Mouse (Mus musculus) effector memory CD4-positive, alpha-beta T cell, adult 5 months (primary cell): ENCODE data around the gene Gps2. TPM values are rescaled to one million over a fixed set of nuclear protein-coding genes. Genes with fewer than 3 reads are reported as not detected.

Experiments
- polyA plus RNA-seq: library from polyadenylated mRNA; unstranded; fragments of 100-300 nt; shearing (Covaris generic); gene quantifications from one replicate; pipeline ENCODE4 v1.2.1, GENCODE M21; 2017

Gene Gps2
- 200 TPM for polyA plus RNA-seq

GRCm38 (mm10) chr11:69913554-69914371, at the start of gene Gps2:
TSS of gene Gps2 (plus strand) at chr11:69913888.

DNA sequence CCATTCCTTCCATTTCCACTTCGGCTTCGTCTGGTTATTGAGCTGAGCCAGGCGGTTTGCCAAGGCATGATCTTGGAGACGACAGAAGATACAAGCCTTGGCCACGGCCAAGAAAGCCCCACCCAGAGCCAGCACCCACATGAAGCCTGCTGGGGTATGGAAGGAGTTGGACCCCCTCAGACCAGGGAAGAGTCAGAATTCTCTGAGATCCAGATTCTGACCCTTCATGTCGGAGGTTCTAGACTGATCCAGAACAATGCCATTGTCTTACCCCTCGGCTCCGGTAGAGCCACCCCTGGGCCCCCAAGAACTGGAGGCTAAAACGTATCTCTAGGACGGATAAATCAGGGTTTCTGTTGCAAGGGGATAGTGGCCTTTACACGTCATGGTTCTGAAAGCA, 35.8 kb upstream of the Gps2 start, which contains the start of gene Tmem95:
Gene Tmem95, minus strand, starts transcription at position 141 of the 400 bp plus-strand sequence.

GRCm38 (mm10) chr11:69880853-69881603, 32.7 kb upstream of the Gps2 start, which contains the start of gene Kctd11:
TSS of gene Kctd11 (minus strand) at chr11:69881406.

GRCm38 (mm10) chr11:69895291-69895690, 18.4 kb upstream of the Gps2 start, which contains the start of gene Acap1:
TSS of gene Acap1 (minus strand) at chr11:69895539.

GRCm38 (mm10) chr11:69900471-69901405, 12.9 kb upstream of the Gps2 start, which contains the start of the genes 2810408A11Rik and Neurl4:
TSS of gene 2810408A11Rik (minus strand) at chr11:69900987.
TSS of gene Neurl4 (plus strand) at chr11:69901072.

GRCm38 (mm10) chr11:69921114-69922011, 7.7 kb downstream of the Gps2 start, which contains the start of gene Eif5a:
TSS of gene Eif5a (minus strand) at chr11:69921958.

DNA sequence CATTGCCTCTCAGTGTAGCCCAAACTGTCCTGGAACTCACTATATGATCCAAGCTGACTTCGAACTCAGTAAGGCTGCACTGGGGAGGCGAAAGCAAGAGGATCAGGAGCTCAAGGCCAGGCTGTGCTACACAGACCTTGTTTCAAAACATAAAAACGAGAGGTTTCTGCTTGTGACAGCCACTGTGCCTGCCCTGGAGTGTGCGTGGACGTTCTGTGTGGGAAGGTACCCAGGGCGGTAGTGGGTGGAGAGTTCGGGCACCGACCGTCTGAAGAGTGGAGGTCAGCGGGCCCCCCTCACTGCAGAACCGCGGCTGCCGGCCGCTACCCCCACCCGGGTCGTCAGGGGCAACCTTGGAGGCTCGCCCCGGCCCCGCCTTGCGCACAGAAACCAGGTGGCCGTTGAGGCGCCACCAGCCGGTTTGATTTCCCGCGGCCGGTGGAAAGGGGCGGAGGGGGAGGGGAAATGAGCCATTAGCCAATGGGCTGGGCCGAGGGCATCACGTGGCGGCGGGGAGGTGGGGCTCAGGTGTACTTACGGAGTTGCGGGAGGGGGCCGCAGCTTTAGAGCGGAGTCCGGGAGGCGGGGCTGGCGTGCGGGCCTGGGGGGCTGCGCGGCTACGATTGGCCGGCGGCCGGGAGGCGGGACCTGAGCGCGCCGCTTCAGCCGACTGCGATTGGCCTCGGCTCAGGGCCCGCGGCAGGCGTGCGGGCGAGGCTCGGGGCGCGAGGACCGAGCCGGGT, 21.6 kb downstream of the Gps2 start, which contains the start of gene Ybx2:
Gene Ybx2, plus strand, starts transcription at position 660 of the 743 bp plus-strand sequence.

GRCm38 (mm10) chr11:69948066-69948762, 34.5 kb downstream of the Gps2 start, which contains the start of gene Slc2a4:
TSS of gene Slc2a4 (minus strand) at chr11:69948188.

DNA sequence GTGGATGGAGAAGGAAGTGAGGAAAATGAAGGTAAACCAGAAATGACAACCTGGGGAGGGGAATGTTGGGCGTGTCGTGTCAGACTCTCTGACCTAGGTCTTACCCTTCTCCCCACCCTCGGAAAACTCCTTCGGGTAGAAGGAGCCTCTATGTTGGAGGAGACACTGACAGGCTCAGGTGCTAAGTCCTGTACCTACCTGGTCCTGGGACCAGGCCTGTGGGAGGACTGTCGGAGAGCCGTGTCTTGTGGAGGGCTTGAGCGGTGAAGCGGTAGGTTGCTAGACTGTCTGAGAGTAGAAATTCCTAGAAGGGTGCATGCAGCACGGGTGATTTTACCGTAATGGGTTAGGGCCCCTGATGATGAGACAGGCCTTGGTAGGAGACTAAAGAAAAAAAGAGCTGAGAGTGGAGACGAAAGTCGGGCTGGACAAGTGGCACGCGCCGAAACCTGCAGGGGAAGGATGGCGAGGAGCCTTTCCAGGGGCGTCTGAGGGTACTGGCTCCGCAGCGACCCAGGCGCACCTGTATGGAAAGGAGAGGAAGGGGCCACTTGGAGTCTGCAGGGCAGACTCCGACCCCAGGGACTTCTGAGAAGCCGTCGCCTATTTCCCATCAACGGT, 51.1 kb downstream of the Gps2 start, which contains the start of gene Cldn7:
Gene Cldn7, plus strand, starts transcription at position 130 of the 621 bp plus-strand sequence.

Other genes with a start within 250 kb of the Gps2 start
- 4.3 TPM for gene Cd68, start 247.7 kb upstream of the Gps2 start, polyA plus RNA-seq
- gene Eif4a1, start 241.5 kb upstream of the Gps2 start, polyA plus RNA-seq = 908 TPM
- gene Senp3, start 231.8 kb upstream of the Gps2 start, polyA plus RNA-seq = 32.0 TPM
- not detected for gene Tnfsf13, start 228.1 kb upstream of the Gps2 start, polyA plus RNA-seq
- not detected for gene Tnfsf12, start 218.0 kb upstream of the Gps2 start, polyA plus RNA-seq
- not detected for gene Tnfsfm13, start 217.8 kb upstream of the Gps2 start, polyA plus RNA-seq
- 60.5 TPM for gene Polr2a, start 155.3 kb upstream of the Gps2 start, polyA plus RNA-seq
- not detected for gene Slc35g3, start 151.9 kb upstream of the Gps2 start, polyA plus RNA-seq
- 7.6 TPM for gene Zbtb4, start 148.0 kb upstream of the Gps2 start, polyA plus RNA-seq
- gene Chrnb1, start 117.9 kb upstream of the Gps2 start, polyA plus RNA-seq = 1.4 TPM
- gene Fgf11, start 112.0 kb upstream of the Gps2 start, polyA plus RNA-seq = not detected
- gene Tmem102, start 108.3 kb upstream of the Gps2 start, polyA plus RNA-seq = not detected
- not detected for gene Gm39566, start 98.6 kb upstream of the Gps2 start, polyA plus RNA-seq
- not detected for gene Spem2, start 95.4 kb upstream of the Gps2 start, polyA plus RNA-seq
- not detected for gene Spem1, start 91.7 kb upstream of the Gps2 start, polyA plus RNA-seq
- not detected for gene Nlgn2, start 76.1 kb upstream of the Gps2 start, polyA plus RNA-seq
- 42.5 TPM for gene Tmem256, start 75.4 kb upstream of the Gps2 start, polyA plus RNA-seq
- 9.2 TPM for gene Plscr3, start 67.5 kb upstream of the Gps2 start, polyA plus RNA-seq
- not detected for gene Tnk1, start 55.2 kb upstream of the Gps2 start, polyA plus RNA-seq
- gene Tmem95, start 35.9 kb upstream of the Gps2 start, polyA plus RNA-seq = not detected
- 0.11 TPM for gene Kctd11, start 32.5 kb upstream of the Gps2 start, polyA plus RNA-seq
- gene Acap1, start 18.3 kb upstream of the Gps2 start, polyA plus RNA-seq = 462 TPM
- 0.80 TPM for gene 2810408A11Rik, start 12.9 kb upstream of the Gps2 start, polyA plus RNA-seq
- gene Neurl4, start 12.8 kb upstream of the Gps2 start, polyA plus RNA-seq = 5.4 TPM
- gene Eif5a, start 8.1 kb downstream of the Gps2 start, polyA plus RNA-seq = 977 TPM
- not detected for gene Ybx2, start 21.9 kb downstream of the Gps2 start, polyA plus RNA-seq
- gene Slc2a4, start 34.3 kb downstream of the Gps2 start, polyA plus RNA-seq = not detected
- not detected for gene Cldn7, start 50.9 kb downstream of the Gps2 start, polyA plus RNA-seq
- gene Ctdnep1, start 67.3 kb downstream of the Gps2 start, polyA plus RNA-seq = 41.4 TPM
- gene Elp5, start 68.6 kb downstream of the Gps2 start, polyA plus RNA-seq = 50.5 TPM
- gene Gabarap, start 77.3 kb downstream of the Gps2 start, polyA plus RNA-seq = 366 TPM
- gene Phf23, start 81.9 kb downstream of the Gps2 start, polyA plus RNA-seq = 52.0 TPM
- gene Dvl2, start 86.7 kb downstream of the Gps2 start, polyA plus RNA-seq = 20.9 TPM
- 83.6 TPM for gene Acadvl, start 101.5 kb downstream of the Gps2 start, polyA plus RNA-seq
- gene Dlg4, start 103.1 kb downstream of the Gps2 start, polyA plus RNA-seq = 4.6 TPM
- not detected for gene Asgr1, start 140.2 kb downstream of the Gps2 start, polyA plus RNA-seq
- not detected for gene Asgr2, start 178.8 kb downstream of the Gps2 start, polyA plus RNA-seq
- not detected for gene Mgl2, start 216.4 kb downstream of the Gps2 start, polyA plus RNA-seq
- not detected for gene Clec10a, start 242.3 kb downstream of the Gps2 start, polyA plus RNA-seq